Mouse (Mus musculus) mouse trophoblast stem cell (cell line): ENCODE results near the gene Ptges.

Source experiments
- in situ Hi-C, 2 experiments: fragments of 300-500 bp; cut with MseI, MboI; formaldehyde crosslinking; loops; 2 replicates in 1 of 2; 3 replicates in 1 of 2; pipeline ENCODE4 v1.15.1; 2025

Ptges gene

GRCm38 (mm10) chr2:30902726-30903722 lies 26.6 kb downstream of the Ptges start:
- in situ Hi-C loops: no loop called here

GRCm38 (mm10) chr2:30902256-30902655 lies 27.4 kb downstream of the Ptges start:
- in situ Hi-C loops: no loop called here

GRCm38 (mm10) chr2:30901646-30902160 lies 28.0 kb downstream of the Ptges start:
- in situ Hi-C loops: no loop called here

- in situ Hi-C loops: no loop called here
Observed at GRCm38 (mm10) chr2:30899397-30900069, 30.1 kb downstream of the Ptges start.

GRCm38 (mm10) chr2:30897291-30897690 lies 32.4 kb downstream of the Ptges start:
- in situ Hi-C loops: no loop called here

GRCm38 (mm10) chr2:30893946-30894345 lies 35.7 kb downstream of the Ptges start:
- in situ Hi-C loops: loop anchor here in 1 of 2 experiments (5.0 kb wide), 1 partner anchor 33 kb away; the partner anchor contains the start of gene Ptges

GRCm38 (mm10) chr2:30893399-30893798 lies 36.3 kb downstream of the Ptges start:
- in situ Hi-C loops: loop anchor here in 1 of 2 experiments (5.0 kb wide), 1 partner anchor 34 kb away; the partner anchor contains the start of gene Ptges

- in situ Hi-C loops: loop anchor here in 1 of 2 experiments (5.0 kb wide), 1 partner anchor 36 kb away; the partner anchor contains the start of gene Ptges
Observed at GRCm38 (mm10) chr2:30891002-30891401, 38.7 kb downstream of the Ptges start.

GRCm38 (mm10) chr2:30885453-30886163 lies 44.1 kb downstream of the Ptges start:
- in situ Hi-C loops: loop anchor here in 1 of 2 experiments (5.0 kb wide), 1 partner anchor 42 kb away; the partner anchor contains the start of gene Ptges

- in situ Hi-C loops: loop anchor here in 1 of 2 experiments (5.0 kb wide), 1 partner anchor 42 kb away; the partner anchor contains the start of gene Ptges
Observed at GRCm38 (mm10) chr2:30884852-30885373, 44.8 kb downstream of the Ptges start.

- in situ Hi-C loops: no loop called here
Observed at GRCm38 (mm10) chr2:30881215-30881614, 48.4 kb downstream of the Ptges start.

GRCm38 (mm10) chr2:30879481-30879880 lies 50.2 kb downstream of the Ptges start:
- in situ Hi-C loops: no loop called here

- in situ Hi-C loops: no loop called here
Observed at GRCm38 (mm10) chr2:30875621-30876432, 53.8 kb downstream of the Ptges start.

GRCm38 (mm10) chr2:30875096-30875495 lies 54.6 kb downstream of the Ptges start:
- in situ Hi-C loops: no loop called here

GRCm38 (mm10) chr2:30874445-30874844 lies 55.2 kb downstream of the Ptges start:
- in situ Hi-C loops: no loop called here

- in situ Hi-C loops: no loop called here
Observed at GRCm38 (mm10) chr2:30872669-30873068, 57.0 kb downstream of the Ptges start.

- in situ Hi-C loops: no loop called here
Observed at GRCm38 (mm10) chr2:30870863-30871262, 58.8 kb downstream of the Ptges start.

GRCm38 (mm10) chr2:30865426-30865825 lies 64.2 kb downstream of the Ptges start:
- in situ Hi-C loops: no loop called here

GRCm38 (mm10) chr2:30864968-30865381 lies 64.7 kb downstream of the Ptges start:
- in situ Hi-C loops: no loop called here

- in situ Hi-C loops: no loop called here
Observed at GRCm38 (mm10) chr2:30863574-30863973, 66.1 kb downstream of the Ptges start.
